15 mouse cellular contexts compared by ENCODE assay signal in genomic region chr5:8058056-8058455, GRCm38 (mm10). TPM values are rescaled to one million over a fixed set of nuclear protein-coding genes. Genes with fewer than 3 reads are reported as not detected.
DNase-seq lines count a peak whose midpoint lies in the region; ATAC-seq and TF ChIP-seq lines count a peak whose summit lies in the region.
"Had no signal": no experiment of that assay in that cellular context is flagged by ENCODE, and none has a peak within 500 bp of the region (broad histone marks: within the 10 kb centered on the region; RNA-seq: fewer than 3 reads in every experiment).

No protein-coding gene starts in this region.

- no peaks in the 10 kb centered on the region for H3K27me3 ChIP-seq in cerebellum, adult 2 months (ENCODE audit: control insufficient read depth, insufficient read depth, low read length)
- no peaks in the 10 kb centered on the region for H3K27me3 ChIP-seq in kidney, adult 2 months (replicated peaks; ENCODE audit: control insufficient read depth, insufficient read depth, low read length)
- no peaks in the 10 kb centered on the region for H3K27me3 ChIP-seq in kidney, embryonic 14.5 days (ENCODE audit: control insufficient read depth, insufficient read depth, low read length)
- no peaks in the 10 kb centered on the region for H3K27me3 ChIP-seq in heart, embryonic 12.5 days (replicated peaks)
- H3K27me3 ChIP-seq in liver, embryonic 13.5 days: no peaks in the 10 kb centered on the region
- H3K27me3 ChIP-seq in forebrain, embryonic 10.5 days (ENCODE audit: poor library complexity, severe bottlenecking): no peaks in the 10 kb centered on the region
- H3K27me3 ChIP-seq: embryonic facial prominence, embryonic 15.5 days; limb, embryonic 13.5 days; Patski had no signal

- H3K9ac ChIP-seq in kidney, embryonic 14.5 days (ENCODE audit: low read depth, low read length): no peak overlapping the region
- no peak overlapping the region for H3K9ac ChIP-seq in heart, embryonic 12.5 days
- peak overlapping the region; percentile 94 for H3K9ac ChIP-seq in liver, embryonic 13.5 days
- H3K9ac ChIP-seq: embryonic facial prominence, embryonic 15.5 days; limb, embryonic 13.5 days had no signal

- no peak for TF ChIP-seq POLR2A in cerebellum, adult 2 months (IDR thresholded peaks at IDR 0.05; ENCODE audit: borderline replicate concordance, insufficient read depth, low read length)
- TF ChIP-seq POLR2A in kidney, adult 2 months (IDR thresholded peaks at IDR 0.05; ENCODE audit: low read depth, low read length): no peak

- TF ChIP-seq CTCF in cerebellum, adult 2 months (IDR thresholded peaks at IDR 0.05; ENCODE audit: borderline replicate concordance, insufficient read depth, low read depth, low read length): no peak
- TF ChIP-seq CTCF in kidney, adult 2 months (conservative IDR thresholded peaks at IDR 0.05; ENCODE audit: insufficient read depth, insufficient read length, low read depth, low read length): no peak

- H3K4me2 ChIP-seq in kidney, embryonic 14.5 days (replicated peaks; ENCODE audit: low read depth, low read length): no peak overlapping the region
- H3K4me2 ChIP-seq in heart, embryonic 12.5 days: peak overlapping the region; percentile 53
- H3K4me2 ChIP-seq in liver, embryonic 13.5 days: peak overlapping the region; percentile 78

- H3K27ac ChIP-seq in cerebellum, adult 2 months (ENCODE audit: insufficient read depth, low read length): no peak overlapping the region
- H3K27ac ChIP-seq in kidney, adult 2 months (ENCODE audit: insufficient read depth, low read depth, low read length): no peak overlapping the region
- H3K27ac ChIP-seq in kidney, embryonic 14.5 days (ENCODE audit: low read depth, low read length): no peak overlapping the region
- H3K27ac ChIP-seq in heart, embryonic 12.5 days (ENCODE audit: poor library complexity, severe bottlenecking): no peak overlapping the region
- no peak overlapping the region for H3K27ac ChIP-seq in liver, embryonic 13.5 days
- H3K27ac ChIP-seq in forebrain, embryonic 10.5 days: no peak overlapping the region
- H3K27ac ChIP-seq: embryonic facial prominence, embryonic 15.5 days; limb, embryonic 13.5 days had no signal

- 53% methylated on average over 7 of the region's 7 CpGs for WGBS in cerebellum, adult 2 months
- 52% methylated on average over 7 of the region's 7 CpGs for WGBS in kidney, adult 2 months
- WGBS in kidney, embryonic 14.5 days: 87% methylated on average over 7 of the region's 7 CpGs
- 68% methylated on average over 7 of the region's 7 CpGs for WGBS in heart, embryonic 12.5 days
- 79% methylated on average over 7 of the region's 7 CpGs for WGBS in liver, embryonic 13.5 days (ENCODE audit: insufficient replicate concordance)
- 94% methylated on average over 7 of the region's 7 CpGs for WGBS in forebrain, embryonic 10.5 days

- peak overlapping the region; percentile 92 for H3K4me3 ChIP-seq in cerebellum, adult 2 months (replicated peaks; ENCODE audit: insufficient read depth, low read depth, low read length)
- no peak overlapping the region for H3K4me3 ChIP-seq in kidney, adult 2 months (ENCODE audit: insufficient read depth, low read depth, low read length)
- no peak overlapping the region for H3K4me3 ChIP-seq in kidney, embryonic 14.5 days (ENCODE audit: low read length)
- H3K4me3 ChIP-seq in heart, embryonic 12.5 days: 0 out of 2 replicates have a peak overlapping the region, but pooled peaks have one; percentile 8
- peak overlapping the region; percentile 91 for H3K4me3 ChIP-seq in liver, embryonic 13.5 days (replicated peaks)
- no peak overlapping the region for H3K4me3 ChIP-seq in forebrain, embryonic 10.5 days

- H3K4me1 ChIP-seq in cerebellum, adult 2 months (ENCODE audit: control insufficient read depth, insufficient read depth, low read length): peaks cover 3% of the 10 kb centered on the region
- peaks cover 12% of the 10 kb centered on the region for H3K4me1 ChIP-seq in kidney, adult 2 months (ENCODE audit: control insufficient read depth, insufficient read depth, low read length)
- no peaks in the 10 kb centered on the region for H3K4me1 ChIP-seq in kidney, embryonic 14.5 days (ENCODE audit: control insufficient read depth, insufficient read depth, low read length)
- H3K4me1 ChIP-seq in heart, embryonic 12.5 days (replicated peaks): peaks cover 12% of the 10 kb centered on the region
- H3K4me1 ChIP-seq in liver, embryonic 13.5 days (replicated peaks): peaks cover 36% of the 10 kb centered on the region
- H3K4me1 ChIP-seq in forebrain, embryonic 10.5 days: peaks cover 18% of the 10 kb centered on the region

- DNase-seq in cerebellum, adult 2 months: no peak
- no peak for DNase-seq in cerebellum, postnatal 10 days
- peak; percentile 42 for DNase-seq in kidney, adult 2 months
- DNase-seq in liver, embryonic 13.5 days: no peak
- DNase-seq in forebrain, embryonic 10.5 days (ENCODE audit: extremely low spot score, low spot score): no peak
- DNase-seq in thymus, postnatal 4 days: no peak
- DNase-seq: lung, postnatal 14 days; midbrain, embryonic 14.5 days; right cerebral cortex, adult 18-20 months had no signal

- 0 out of 2 replicates have a peak, but pooled peaks cover 1% of the 10 kb centered on the region for H3K36me3 ChIP-seq in kidney, adult 2 months (ENCODE audit: control insufficient read depth, insufficient read depth, low read length)
- peaks cover 36% of the 10 kb centered on the region; the same call in 1 of the 2 replicates for H3K36me3 ChIP-seq in kidney, embryonic 14.5 days (ENCODE audit: control insufficient read depth, insufficient read depth, low read length)
- peaks cover 34% of the 10 kb centered on the region for H3K36me3 ChIP-seq in heart, embryonic 12.5 days
- H3K36me3 ChIP-seq in liver, embryonic 13.5 days: peaks cover 35% of the 10 kb centered on the region
- H3K36me3 ChIP-seq in forebrain, embryonic 10.5 days (replicated peaks): peaks cover 34% of the 10 kb centered on the region

- ATAC-seq in kidney, embryonic 14.5 days (ENCODE audit: low FRiP score, low TSS enrichment): no peak
- no peak for ATAC-seq in heart, embryonic 12.5 days (ENCODE audit: insufficient number of reproducible peaks, low FRiP score)
- ATAC-seq in liver, embryonic 13.5 days (ENCODE audit: low read depth): no peak
- ATAC-seq: intestine, embryonic 16.5 days; Patski had no signal

- no peaks in the 10 kb centered on the region for H3K9me3 ChIP-seq in kidney, embryonic 14.5 days (ENCODE audit: control insufficient read depth, low read length)
- no peaks in the 10 kb centered on the region for H3K9me3 ChIP-seq in heart, embryonic 12.5 days (replicated peaks)
- no peaks in the 10 kb centered on the region for H3K9me3 ChIP-seq in liver, embryonic 13.5 days (replicated peaks)
- H3K9me3 ChIP-seq in forebrain, embryonic 10.5 days: no peaks in the 10 kb centered on the region
- H3K9me3 ChIP-seq: embryonic facial prominence, embryonic 15.5 days; limb, embryonic 13.5 days had no signal

RNA-seq across cellular contexts. Expression of gene Sri, which starts 12.2 kb away (rescaled TPM):
- polyA plus RNA-seq in cerebellum, adult 2 months (2012; rRNA removed): 167 and 177 TPM in 2 replicates
- polyA plus RNA-seq in kidney, adult 2 months (2012; rRNA removed): 248 and 288 TPM in 2 replicates
- polyA plus RNA-seq in kidney, embryonic 14.5 days (2014; fragmentation: Nextera tagmentation; extraction: Ambion mirVana): 275 and 301 TPM in 2 replicates
- polyA plus RNA-seq in heart, embryonic 12.5 days (2016; fragmentation: Nextera tagmentation; extraction: Ambion mirVana): 242 and 247 TPM in 2 replicates
- 214 and 226 TPM in 2 replicates for polyA plus RNA-seq in liver, embryonic 13.5 days (2015; fragmentation: Nextera tagmentation; extraction: Ambion mirVana)
- polyA plus RNA-seq in forebrain, embryonic 10.5 days (2016; fragmentation: Nextera tagmentation; extraction: Ambion mirVana): 181 and 186 TPM in 2 replicates

Comparison
In these comparisons a context has a peak if more than half of its experiments do, and no peak if none do; other contexts are left out.
1. H3K4me3 ChIP-seq: peak in cerebellum, adult 2 months (single experiment), heart, embryonic 12.5 days (single experiment) and liver, embryonic 13.5 days (single experiment); none in kidney, adult 2 months (single experiment), kidney, embryonic 14.5 days (single experiment) and forebrain, embryonic 10.5 days (single experiment).